Mouse (Mus musculus): ENCODE measurements around the gene Dnajc16. TPM values are rescaled to one million over a fixed set of nuclear protein-coding genes. Genes with fewer than 3 reads are reported as not detected.

Gene Dnajc16
- 3.7 and 4.6 TPM in 2 replicates for polyA plus RNA-seq (2016; fragmentation: Nextera tagmentation; extraction: Ambion mirVana)

- H3K9me3 ChIP-seq (replicated peaks) = no peaks in the 10 kb centered on the region
- H3K27me3 ChIP-seq (ENCODE audit: low read depth, poor library complexity, severe bottlenecking) = no peaks in the 10 kb centered on the region
- peaks cover 16% of the 10 kb centered on the region for H3K36me3 ChIP-seq
- H3K4me3 ChIP-seq = peak within 1 kb of the TSS; percentile 97
- H3K4me1 ChIP-seq = peaks cover 44% of the 10 kb centered on the region
- peak within 1 kb of the TSS; percentile 92 for H3K27ac ChIP-seq
- DNase-seq (ENCODE audit: low spot score) = peak; percentile 98
- under 1% methylated on average over 42 of the region's 42 CpGs for WGBS
Observed at GRCm38 (mm10) chr4:141790524-141790990, at the start of gene Dnajc16. Gene Dnajc16 (minus strand): TSS chr4:141790931.

DNA sequence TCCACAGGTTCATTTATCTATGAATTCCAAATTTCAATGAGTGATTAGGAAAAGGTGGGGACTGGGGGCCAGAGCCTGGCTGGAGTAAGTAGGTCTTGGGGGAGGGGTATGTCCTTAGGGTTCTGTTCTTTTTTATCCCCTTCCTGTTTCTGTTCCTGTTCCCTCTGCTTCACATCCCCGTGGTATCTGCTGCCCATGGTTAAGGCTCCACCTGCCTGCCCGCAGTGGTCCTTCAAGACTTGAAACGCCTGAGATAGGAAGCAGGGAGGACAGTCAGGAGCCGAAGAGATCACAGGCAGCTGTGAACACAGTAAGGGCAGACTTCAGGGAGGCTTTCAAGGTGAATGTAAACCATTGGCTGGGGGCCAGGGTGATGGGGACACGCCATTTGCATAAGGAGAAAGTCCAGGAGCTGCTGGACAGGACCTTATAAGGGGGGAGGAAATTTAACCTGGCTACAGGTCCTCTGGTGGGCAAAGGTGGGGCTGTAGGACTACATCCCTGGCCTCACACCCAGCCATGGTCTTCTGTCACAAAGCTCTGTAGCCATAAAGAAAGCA is 43.9 kb upstream of the Dnajc16 start:
- H3K4me3 ChIP-seq = no peak overlapping the region
- H3K9me3 ChIP-seq (replicated peaks) = no peaks in the 10 kb centered on the region
- no peak overlapping the region for H3K27ac ChIP-seq
- 0 out of 2 replicates have a peak, but pooled peaks cover 5% of the 10 kb centered on the region for H3K4me1 ChIP-seq
- no peaks in the 10 kb centered on the region for H3K36me3 ChIP-seq
- no peaks in the 10 kb centered on the region for H3K27me3 ChIP-seq (ENCODE audit: low read depth, poor library complexity, severe bottlenecking)
- WGBS = 72% methylated on average over 5 of the region's 5 CpGs
- DNase-seq (ENCODE audit: low spot score) = no peak

DNA sequence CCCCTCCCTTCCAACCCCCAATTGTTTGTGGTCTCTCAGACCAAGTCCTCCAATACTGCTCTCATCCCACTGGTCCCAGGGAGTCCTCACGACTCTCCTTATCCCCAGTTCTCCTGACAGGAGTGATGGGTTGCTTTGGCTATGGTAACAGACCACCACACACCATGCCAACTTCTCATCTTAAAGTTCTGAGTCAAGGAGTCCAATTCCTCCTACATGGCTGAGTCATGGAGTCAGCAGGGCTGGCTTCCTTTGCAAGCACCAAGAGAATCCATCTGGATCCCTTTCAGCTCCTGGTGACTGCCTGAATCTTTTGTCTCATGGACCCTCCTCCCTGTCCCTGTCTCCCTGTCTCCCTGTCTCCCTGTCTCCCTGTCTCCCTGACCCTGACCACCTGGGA is 43.2 kb upstream of the Dnajc16 start:
- WGBS = 58% methylated on average over 1 of the region's 1 CpGs
- Histone ChIP-seq H3K27ac (no peak overlapping the region), H3K36me3 (no peaks in the 10 kb centered on the region), H3K4me3 (no peak overlapping the region), H3K4me1 (0 out of 2 replicates have a peak, but pooled peaks cover 5% of the 10 kb centered on the region), H3K27me3 (ENCODE audit: low read depth, poor library complexity, severe bottlenecking) (no peaks in the 10 kb centered on the region), H3K9me3 (replicated peaks) (no peaks in the 10 kb centered on the region)
- DNase-seq (ENCODE audit: low spot score) = no peak

- Histone ChIP-seq H3K27ac (no peak overlapping the region), H3K9me3 (replicated peaks) (no peaks in the 10 kb centered on the region), H3K4me3 (no peak overlapping the region), H3K27me3 (ENCODE audit: low read depth, poor library complexity, severe bottlenecking) (no peaks in the 10 kb centered on the region), H3K4me1 (0 out of 2 replicates have a peak, but pooled peaks cover 5% of the 10 kb centered on the region), H3K36me3 (no peaks in the 10 kb centered on the region)
- no peak for DNase-seq (ENCODE audit: low spot score)
- 81% methylated on average over 7 of the region's 7 CpGs for WGBS
Observed at GRCm38 (mm10) chr4:141831361-141831760, 40.6 kb upstream of the Dnajc16 start.

DNA sequence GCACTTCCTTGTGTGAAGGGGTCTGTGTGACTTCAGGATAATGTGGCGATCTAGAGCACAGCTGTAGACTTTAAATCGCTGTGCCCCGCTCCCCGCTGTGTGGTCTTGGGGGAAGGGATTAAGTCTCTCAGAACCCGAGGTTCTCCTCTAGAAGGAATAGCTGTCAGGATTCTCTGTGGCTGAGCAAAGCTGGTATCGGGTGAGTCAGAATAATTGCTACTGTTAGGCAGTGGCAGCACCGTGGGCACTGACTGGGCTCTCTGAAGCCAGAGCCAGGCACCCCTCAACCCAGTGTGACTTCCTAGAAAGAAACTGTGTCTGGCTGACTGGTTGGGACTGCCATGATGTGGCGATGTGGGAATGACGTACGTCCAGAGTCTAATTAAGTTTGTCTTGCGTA is 39.6 kb upstream of the Dnajc16 start:
- Histone ChIP-seq H3K9me3 (replicated peaks) (no peaks in the 10 kb centered on the region), H3K4me1 (0 out of 2 replicates have a peak, but pooled peaks cover 5% of the 10 kb centered on the region), H3K27me3 (ENCODE audit: low read depth, poor library complexity, severe bottlenecking) (no peaks in the 10 kb centered on the region), H3K4me3 (no peak overlapping the region), H3K36me3 (no peaks in the 10 kb centered on the region), H3K27ac (no peak overlapping the region)
- WGBS = 69% methylated on average over 11 of the region's 11 CpGs
- no peak for DNase-seq (ENCODE audit: low spot score)

DNA sequence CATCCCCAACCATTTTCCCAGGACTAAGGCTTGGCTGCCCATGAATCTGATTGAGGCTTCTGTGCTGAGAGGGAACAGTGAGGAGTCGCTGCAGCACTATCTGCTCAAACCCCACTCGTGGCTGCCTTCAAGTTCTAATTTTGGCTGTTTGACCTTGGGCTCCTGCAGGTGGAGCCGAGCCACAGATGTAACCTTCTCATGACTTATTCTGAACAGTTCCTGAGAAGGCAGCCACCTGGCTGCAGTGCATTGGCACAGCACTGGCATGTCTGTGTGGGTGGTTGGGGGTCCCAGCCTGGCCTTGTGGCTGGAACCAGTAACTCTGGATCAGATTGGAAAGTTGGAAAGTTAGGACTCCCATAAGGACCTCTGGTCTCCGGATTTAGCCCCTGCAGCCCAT is 37.4 kb upstream of the Dnajc16 start:
- no peaks in the 10 kb centered on the region for H3K27me3 ChIP-seq (ENCODE audit: low read depth, poor library complexity, severe bottlenecking)
- DNase-seq (ENCODE audit: low spot score) = no peak
- H3K4me1 ChIP-seq = 0 out of 2 replicates have a peak, but pooled peaks cover 5% of the 10 kb centered on the region
- no peak overlapping the region for H3K27ac ChIP-seq
- H3K4me3 ChIP-seq = no peak overlapping the region
- no peaks in the 10 kb centered on the region for H3K36me3 ChIP-seq
- no peaks in the 10 kb centered on the region for H3K9me3 ChIP-seq (replicated peaks)
- 76% methylated on average over 4 of the region's 4 CpGs for WGBS

GRCm38 (mm10) chr4:141827401-141827800 is 36.7 kb upstream of the Dnajc16 start:
- Histone ChIP-seq H3K36me3 (no peaks in the 10 kb centered on the region), H3K4me1 (peaks cover 9% of the 10 kb centered on the region; the same call in 1 of the 2 replicates), H3K27ac (no peak overlapping the region), H3K27me3 (ENCODE audit: low read depth, poor library complexity, severe bottlenecking) (no peaks in the 10 kb centered on the region), H3K9me3 (replicated peaks) (no peaks in the 10 kb centered on the region), H3K4me3 (no peak overlapping the region)
- 88% methylated on average over 2 of the region's 2 CpGs for WGBS
- no peak for DNase-seq (ENCODE audit: low spot score)

DNA sequence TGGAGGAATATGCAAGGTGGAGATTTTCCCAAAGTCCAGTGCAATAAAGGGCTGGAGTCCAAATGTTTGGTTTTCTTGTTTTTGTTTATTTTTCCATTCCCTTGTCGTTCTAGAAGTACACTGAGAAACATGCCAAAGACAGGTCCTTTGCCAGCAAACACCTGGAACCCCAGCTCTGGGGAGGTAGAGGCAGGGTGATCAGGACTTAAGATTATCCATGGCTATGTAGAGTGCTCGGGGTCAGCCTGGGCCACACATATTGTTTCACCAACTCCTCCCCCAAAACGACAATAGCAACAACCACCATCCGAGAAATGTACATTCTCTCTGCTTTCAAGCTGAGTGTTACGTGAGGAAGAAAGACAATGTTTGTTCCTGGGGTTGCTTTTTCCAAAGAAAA is 35.3 kb upstream of the Dnajc16 start, which contains the start of gene Cela2a:
Cela2a (minus strand) TSS at position 101 of the 400 bp plus-strand sequence.
- Histone ChIP-seq H3K4me1 (peaks cover 18% of the 10 kb centered on the region), H3K4me3 (no peak within 1 kb of the TSS), H3K27me3 (ENCODE audit: low read depth, poor library complexity, severe bottlenecking) (no peaks in the 10 kb centered on the region), H3K9me3 (replicated peaks) (no peaks in the 10 kb centered on the region), H3K36me3 (no peaks in the 10 kb centered on the region), H3K27ac (no peak within 1 kb of the TSS)
- WGBS = 74% methylated on average over 5 of the region's 5 CpGs
- DNase-seq (ENCODE audit: low spot score) = no peak

- 70% methylated on average over 3 of the region's 3 CpGs for WGBS
- DNase-seq (ENCODE audit: low spot score) = no peak
- H3K36me3 ChIP-seq = no peaks in the 10 kb centered on the region
- no peaks in the 10 kb centered on the region for H3K9me3 ChIP-seq (replicated peaks)
- H3K4me1 ChIP-seq = peaks cover 13% of the 10 kb centered on the region
- no peak overlapping the region for H3K4me3 ChIP-seq
- no peak overlapping the region for H3K27ac ChIP-seq
- no peaks in the 10 kb centered on the region for H3K27me3 ChIP-seq (ENCODE audit: low read depth, poor library complexity, severe bottlenecking)
Observed at GRCm38 (mm10) chr4:141822979-141823378, 32.2 kb upstream of the Dnajc16 start.

DNA sequence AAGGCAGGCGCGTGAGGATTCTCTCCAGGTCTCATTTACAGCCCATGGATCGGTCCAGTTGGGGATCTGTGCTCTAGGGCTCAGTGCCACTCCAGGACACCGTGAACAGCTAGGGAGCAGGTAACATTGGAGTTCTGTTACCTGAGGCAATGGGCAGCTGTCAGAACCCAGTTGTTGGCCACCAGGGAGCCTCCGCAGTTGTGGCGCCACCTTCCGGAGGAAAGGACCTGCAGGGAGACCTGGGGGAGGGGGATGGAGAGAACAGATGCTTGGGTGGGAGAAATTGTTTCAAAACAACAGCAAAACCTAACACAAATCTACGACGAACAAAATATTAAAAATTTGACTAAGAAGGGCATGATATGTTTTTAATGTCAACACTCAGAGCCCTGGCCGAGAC is 31.4 kb upstream of the Dnajc16 start:
- Histone ChIP-seq H3K36me3 (no peaks in the 10 kb centered on the region), H3K27ac (no peak overlapping the region), H3K4me3 (no peak overlapping the region), H3K9me3 (replicated peaks) (no peaks in the 10 kb centered on the region), H3K4me1 (peaks cover 21% of the 10 kb centered on the region), H3K27me3 (ENCODE audit: low read depth, poor library complexity, severe bottlenecking) (no peaks in the 10 kb centered on the region)
- DNase-seq (ENCODE audit: low spot score) = no peak
- WGBS = 82% methylated on average over 10 of the region's 10 CpGs

DNA sequence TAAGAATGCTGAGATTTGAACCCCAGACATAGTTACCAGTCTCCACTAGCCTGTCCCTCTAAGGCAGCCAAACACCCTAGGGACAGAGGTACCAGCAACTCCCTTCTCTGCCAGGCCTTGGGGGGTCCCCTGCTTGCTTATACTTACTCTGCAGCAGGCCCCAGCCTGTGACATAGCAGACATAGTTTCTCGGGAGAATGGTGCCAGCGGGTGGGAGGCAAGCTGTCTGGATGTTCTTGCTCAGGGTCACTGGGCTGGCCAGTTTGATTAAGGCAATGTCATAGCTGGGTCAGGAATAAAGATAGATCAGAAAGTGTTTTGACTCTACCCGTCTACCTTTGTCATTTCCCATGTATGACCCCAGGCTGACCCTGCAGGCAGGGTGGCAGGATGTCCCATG is 30.4 kb upstream of the Dnajc16 start:
- 81% methylated on average over 3 of the region's 3 CpGs for WGBS
- H3K36me3 ChIP-seq = 0 out of 2 replicates have a peak, but pooled peaks cover under 1% of the 10 kb centered on the region
- no peak overlapping the region for H3K4me3 ChIP-seq
- H3K27me3 ChIP-seq (ENCODE audit: low read depth, poor library complexity, severe bottlenecking) = no peaks in the 10 kb centered on the region
- H3K9me3 ChIP-seq (replicated peaks) = no peaks in the 10 kb centered on the region
- no peak overlapping the region for H3K27ac ChIP-seq
- peaks cover 25% of the 10 kb centered on the region for H3K4me1 ChIP-seq
- DNase-seq (ENCODE audit: low spot score) = no peak

DNA sequence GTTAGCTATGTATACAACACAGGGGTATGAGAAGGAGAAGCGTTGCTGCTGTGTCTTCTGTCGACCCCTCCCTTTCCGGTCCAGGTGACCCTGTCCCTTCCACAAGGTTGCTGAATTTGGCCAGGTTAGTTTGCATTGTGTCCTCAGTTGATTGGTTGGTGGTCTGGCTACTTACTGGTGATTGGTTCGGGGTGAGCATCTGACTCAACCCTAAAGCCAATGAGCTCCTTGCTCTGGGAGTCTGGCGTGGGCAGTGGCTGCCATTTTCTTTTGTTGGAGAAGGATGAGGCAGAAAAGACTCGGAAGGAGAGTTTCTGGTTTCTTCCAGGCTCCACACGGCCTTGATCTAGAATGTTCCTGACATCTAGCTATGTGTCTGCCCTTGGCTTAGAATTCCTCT is 28.6 kb upstream of the Dnajc16 start:
- H3K4me1 ChIP-seq = peaks cover 25% of the 10 kb centered on the region
- H3K36me3 ChIP-seq = peaks cover 18% of the 10 kb centered on the region
- H3K27ac ChIP-seq = no peak overlapping the region
- H3K27me3 ChIP-seq (ENCODE audit: low read depth, poor library complexity, severe bottlenecking) = no peaks in the 10 kb centered on the region
- no peak for DNase-seq (ENCODE audit: low spot score)
- no peak overlapping the region for H3K4me3 ChIP-seq
- 89% methylated on average over 7 of the region's 7 CpGs for WGBS
- H3K9me3 ChIP-seq (replicated peaks) = no peaks in the 10 kb centered on the region

GRCm38 (mm10) chr4:141818861-141819260 is 28.1 kb upstream of the Dnajc16 start:
- Histone ChIP-seq H3K9me3 (replicated peaks) (no peaks in the 10 kb centered on the region), H3K27me3 (ENCODE audit: low read depth, poor library complexity, severe bottlenecking) (no peaks in the 10 kb centered on the region), H3K4me3 (no peak overlapping the region), H3K36me3 (peaks cover 22% of the 10 kb centered on the region), H3K4me1 (peaks cover 25% of the 10 kb centered on the region), H3K27ac (no peak overlapping the region)
- WGBS = 88% methylated on average over 13 of the region's 13 CpGs
- DNase-seq (ENCODE audit: low spot score) = no peak

All from limb, embryonic 10.5 days (tissue).